Mouse (Mus musculus) ZHBTc4 (cell line): Measurements from ENCODE around the gene Tpm3-rs7.
"Not testable (repeated sequence)": the region's sequence is repeated elsewhere in the genome, so short reads cannot be mapped to it uniquely, and the experiment has no call there.

Source experiments
- DNase-seq: peaks from one replicate; pipeline ENCODE4 v3.0.0-alpha.2; 2011; ENCODE audit warnings: low read depth, low spot score

Gene Tpm3-rs7

GRCm38 (mm10) chr14:113314499-113314898 is at the start of gene Tpm3-rs7:
Gene Tpm3-rs7 (plus strand): TSS chr14:113314608.
- DNase-seq: not testable (repeated sequence)

- DNase-seq: no peak
Observed at GRCm38 (mm10) chr14:113317023-113317422, 2.6 kb downstream of the Tpm3-rs7 start.

- no peak for DNase-seq
Observed at GRCm38 (mm10) chr14:113363361-113363760, 49.0 kb downstream of the Tpm3-rs7 start.
